Mouse (Mus musculus) spleen, adult 12 weeks (tissue): ENCODE data around the gene Itprid1.

Source experiments
- DNase-seq: peaks from one replicate; pipeline ENCODE4 v3.0.0; 2022; ENCODE audit warnings: low spot score

The Itprid1 gene

DNA sequence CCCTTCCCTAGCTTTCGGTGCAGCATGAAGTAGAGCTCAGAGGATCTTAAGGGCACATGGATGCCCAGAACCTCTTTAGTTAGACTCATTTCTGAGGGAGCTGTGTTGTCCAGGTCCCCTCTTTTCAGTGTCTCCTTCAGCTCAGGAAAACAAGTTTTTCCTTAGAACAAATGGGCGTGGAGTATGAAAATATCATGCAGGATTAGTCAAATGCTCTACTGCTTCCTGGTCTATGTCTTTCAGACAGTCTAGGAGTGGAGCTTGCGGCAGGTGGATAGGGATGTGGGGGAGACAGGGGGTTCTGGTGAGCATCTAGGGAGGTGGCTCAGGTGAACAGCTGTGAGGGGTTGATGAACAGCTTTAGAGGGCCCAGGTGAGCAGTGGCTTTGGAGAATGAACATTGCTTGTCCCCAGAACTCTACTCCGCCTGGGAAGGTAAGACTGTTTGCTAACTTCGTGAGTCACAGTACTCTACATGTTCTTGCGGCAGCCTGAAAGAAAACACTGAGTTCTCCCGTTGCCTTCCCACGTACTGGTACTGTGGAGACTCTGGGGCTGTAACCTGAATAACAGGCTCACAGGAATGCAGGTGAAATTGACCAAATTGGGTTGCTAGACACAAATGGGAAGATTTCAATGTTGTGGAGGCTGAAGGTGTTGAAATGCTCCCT, at the start of gene Itprid1:
Gene Itprid1 (plus strand): TSS at position 246 of the 671 bp plus-strand sequence.
- DNase-seq = no peak

DNA sequence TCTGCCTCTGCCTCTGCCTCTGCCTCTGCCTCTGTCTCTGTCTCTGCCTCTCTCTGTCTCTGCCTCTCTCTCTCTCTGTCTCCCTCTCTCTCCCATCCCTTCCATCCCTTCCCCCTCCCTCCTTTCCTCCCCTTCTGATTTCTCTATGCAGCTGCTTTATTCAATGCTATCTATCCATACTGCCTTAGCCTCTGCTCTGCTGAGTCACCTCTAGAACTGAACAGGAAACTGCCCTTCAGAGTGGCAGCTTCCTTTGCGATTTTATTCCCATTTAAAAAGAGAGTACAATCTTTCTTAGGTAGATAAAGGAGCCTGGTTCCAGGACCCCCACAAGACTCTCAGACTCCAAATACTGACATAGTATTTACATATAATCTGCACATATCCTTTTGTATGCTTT, 47.1 kb upstream of the Itprid1 start:
- DNase-seq = no peak

DNA sequence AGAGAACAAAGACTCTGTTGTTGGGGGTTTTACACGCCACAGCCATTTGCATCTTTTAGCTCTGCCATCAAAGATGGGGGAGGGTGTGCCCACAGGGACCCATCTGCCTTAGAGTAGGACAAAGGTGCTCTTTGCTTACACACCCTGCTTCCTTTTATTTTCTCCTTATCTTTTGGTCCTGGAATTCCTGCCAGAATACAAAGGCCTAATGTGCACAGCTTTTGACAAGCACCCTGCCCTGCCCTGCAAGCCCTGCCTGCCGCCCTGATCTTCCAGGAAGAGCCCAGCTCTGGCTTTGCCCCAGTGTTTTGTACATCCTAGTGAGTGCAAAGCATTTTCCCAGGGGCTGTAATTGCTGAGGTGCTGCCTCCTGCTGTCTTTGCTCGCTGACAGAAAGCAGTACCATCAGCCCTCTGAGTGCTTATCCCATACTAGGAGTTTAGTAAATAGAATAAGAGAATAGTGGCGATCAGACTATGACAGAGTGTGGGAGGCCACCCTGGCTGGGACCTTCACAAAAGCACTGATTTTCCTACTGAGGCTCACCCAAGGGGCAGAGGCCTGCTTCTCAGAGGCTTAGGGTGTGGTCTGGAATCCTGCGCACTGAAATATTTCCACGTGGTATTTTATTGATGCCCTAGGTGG, 44.7 kb upstream of the Itprid1 start:
- DNase-seq = no peak

DNA sequence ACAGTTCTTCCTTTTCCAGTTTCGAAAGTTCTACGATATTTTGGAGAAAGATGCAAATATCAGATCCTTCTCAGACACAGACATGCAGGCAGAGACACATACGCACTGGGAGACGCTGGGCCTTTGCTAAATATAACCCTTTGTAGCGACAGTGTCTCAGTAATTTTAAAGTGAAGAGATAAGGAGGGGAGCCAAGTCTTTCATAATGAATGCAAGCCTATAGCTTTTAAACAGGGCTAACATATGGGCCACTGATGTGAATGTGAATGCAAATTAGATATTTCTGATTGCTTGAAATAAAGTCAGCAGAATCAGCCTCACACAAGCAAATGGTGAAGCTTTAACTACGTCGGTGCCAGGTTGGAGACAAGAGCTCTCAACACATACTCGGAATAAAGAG, 44.2 kb upstream of the Itprid1 start:
- no peak for DNase-seq

DNA sequence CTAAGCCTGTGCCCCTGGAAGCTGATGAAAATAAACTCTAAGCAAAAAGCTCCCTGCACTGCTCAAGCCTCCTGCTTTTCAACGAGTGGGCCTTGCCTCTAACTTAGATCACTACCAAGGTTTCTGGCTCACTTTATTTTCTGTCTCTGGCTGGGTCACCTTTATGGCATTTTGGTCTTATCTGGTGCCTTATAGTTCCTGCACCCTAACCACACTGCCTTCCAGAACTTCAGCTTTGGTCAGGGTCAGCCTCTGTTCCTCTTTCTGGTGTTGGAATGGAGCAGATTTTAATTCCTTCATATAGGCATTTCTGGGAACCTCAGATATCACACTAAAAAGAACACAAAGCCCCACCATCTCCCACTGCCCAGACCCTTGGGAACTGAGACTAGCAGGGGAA, 34.0 kb upstream of the Itprid1 start:
- no peak for DNase-seq

DNA sequence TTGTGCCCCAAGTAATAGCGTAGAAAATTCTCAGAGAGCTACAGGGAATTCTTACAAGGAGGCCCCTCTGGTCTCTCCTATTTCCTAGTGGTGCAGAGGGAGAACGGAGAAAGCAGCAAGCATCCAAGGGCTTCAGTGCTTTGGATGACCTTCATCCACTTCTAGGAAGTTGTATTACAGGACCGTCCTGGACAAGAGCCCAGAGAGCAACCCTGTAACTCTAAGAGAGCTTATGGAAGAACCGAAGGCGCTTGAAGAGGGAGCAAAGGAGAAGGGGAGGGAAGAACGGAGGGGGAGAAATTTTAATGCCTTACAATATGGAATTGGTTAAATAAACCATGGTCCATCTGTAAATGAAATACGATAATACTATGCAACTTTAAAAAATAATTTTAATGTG, 33.3 kb upstream of the Itprid1 start:
- no peak for DNase-seq

DNA sequence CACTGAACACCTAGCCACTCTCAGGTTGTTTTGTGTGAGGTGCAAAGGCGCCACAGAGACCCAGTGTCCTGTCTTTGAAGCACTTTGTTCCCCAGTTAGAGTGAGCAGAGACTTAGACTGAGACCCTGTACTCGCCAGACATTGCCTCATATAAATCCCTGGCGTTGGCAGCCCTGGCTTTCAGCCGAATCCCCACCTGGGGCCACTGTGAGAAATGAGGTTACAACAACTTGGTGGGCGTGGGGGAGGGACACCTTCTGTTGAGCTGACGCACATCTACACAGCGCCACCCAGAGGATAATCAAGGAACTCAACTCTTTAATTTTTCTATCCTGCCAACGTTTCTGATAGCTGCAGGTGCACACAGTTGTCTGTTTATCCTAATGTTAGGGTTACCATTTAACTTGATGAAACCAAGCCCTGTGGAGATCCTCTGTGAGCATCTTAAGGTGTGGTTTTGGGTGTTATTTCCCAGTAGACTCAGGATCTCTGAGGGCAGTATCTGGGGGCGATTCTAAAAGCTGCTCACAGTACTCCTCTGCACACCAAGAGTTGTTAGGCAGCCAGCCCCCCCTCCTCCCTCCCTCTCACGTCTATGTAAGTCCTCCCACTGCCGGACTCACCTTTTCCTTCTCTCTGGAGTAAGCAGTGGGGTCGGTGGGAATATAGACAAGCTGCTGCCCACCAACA, 32.6 kb upstream of the Itprid1 start:
- DNase-seq = no peak

DNA sequence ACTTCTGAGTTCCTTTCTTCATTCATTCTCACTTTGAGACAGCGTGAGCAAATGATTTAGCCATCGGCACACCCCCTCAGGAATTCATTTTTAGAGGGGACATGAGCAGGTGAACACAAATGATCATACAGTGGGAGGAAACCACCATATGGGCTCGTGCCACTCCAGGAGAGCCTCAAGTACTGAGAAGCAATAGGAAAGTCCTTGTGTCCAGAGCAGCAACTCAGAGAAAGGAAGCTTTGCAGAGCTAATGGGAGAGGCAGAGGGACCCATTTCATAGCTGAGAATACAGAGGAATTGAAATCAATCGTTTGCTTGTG, 32.1 kb upstream of the Itprid1 start:
- no peak for DNase-seq

DNA sequence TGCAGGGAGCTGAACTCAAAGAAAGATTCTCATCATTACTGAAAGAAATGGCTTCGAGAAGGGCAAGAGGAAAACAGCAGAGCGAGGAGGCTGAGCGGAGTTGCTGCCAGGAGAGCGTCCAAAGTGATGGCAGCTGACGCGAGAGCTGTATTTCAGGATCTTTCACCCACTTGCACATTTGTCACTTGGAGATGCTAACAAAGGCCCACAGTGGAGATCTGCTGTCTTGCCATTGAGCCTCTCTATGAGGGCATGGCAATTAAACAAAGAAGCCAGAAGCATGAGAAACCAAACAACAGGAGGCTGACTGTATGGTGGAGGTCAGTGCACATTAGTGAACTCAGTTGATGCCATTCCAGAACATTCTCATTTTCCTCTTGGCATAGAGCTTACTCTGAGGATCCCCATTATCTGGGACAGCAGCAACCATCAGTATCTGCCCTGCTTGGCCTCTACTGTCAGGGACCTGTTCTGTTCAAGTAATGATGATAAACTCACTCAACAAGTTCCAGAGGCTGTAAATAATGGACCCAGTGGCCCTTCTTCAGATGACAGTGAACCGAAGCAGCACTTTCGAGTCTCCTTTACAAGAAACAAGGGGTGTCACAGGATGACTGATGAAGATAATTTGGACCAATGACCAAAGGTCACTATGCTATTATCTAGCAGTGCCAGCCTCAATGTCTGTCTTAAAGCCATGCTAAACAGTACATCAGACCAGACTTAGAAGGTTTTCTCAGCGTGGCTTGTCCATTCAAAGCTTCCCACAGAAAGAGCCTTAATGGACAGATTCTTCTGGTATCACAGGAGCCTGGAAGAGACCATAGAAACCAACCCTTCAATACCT, 31.2 kb upstream of the Itprid1 start:
- DNase-seq = no peak

DNA sequence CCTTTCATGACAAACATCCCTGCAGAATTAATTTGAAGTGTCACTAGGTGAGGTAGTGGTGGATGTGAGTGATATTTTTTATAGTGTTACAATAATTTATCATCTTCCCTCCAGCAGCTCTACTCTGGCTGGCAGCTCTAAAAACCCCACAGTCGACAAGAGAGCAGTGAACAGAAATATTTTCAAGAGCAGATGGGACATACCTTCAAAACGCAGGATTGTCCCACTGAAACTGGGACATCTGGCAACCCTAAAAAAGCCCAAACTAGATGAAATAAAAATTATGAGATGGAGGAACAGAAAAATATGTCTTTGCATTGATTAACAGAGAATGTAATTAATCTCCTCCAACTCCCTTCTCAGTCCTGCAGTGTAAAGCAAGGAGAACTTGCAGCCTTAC, 30.2 kb upstream of the Itprid1 start:
- no peak for DNase-seq

DNA sequence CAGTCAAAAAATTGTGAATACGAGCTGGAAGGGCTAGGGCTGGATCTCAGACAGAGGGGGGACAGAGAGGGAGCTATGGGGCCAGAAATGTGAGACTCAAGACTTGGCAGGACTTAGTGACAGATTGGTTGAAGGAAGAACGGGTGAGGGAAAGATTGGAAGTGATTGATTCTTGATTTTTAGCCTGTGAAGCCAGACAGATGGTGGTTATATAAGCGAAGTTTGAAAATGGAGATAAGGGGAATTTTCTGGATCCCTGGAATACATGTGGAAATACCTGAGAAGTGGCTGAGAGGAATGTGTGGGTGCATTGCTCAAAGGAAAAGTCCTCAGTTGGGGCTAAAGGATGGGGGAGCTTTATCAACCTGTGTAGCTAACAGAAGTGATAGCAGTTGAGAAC, 28.0 kb upstream of the Itprid1 start:
- no peak for DNase-seq

DNA sequence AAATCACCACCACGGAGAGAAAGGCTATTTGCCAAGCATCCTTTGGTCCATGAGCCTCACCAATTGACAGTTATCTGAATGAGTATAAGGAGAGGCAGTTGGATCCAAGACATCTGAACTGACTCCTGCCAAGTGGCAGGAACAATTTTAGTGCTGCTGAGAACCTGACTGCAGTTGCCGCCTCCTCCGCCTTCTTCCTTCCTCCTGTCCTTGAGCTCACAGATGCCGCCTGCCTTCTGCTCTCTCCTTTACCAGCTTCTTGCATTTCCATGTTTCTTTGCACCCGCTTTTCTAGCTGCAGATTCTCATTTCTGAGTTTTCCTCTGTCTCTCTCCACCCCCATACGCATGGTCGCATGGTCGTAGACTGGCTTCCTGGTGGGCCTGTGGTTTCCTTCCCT, 25.5 kb upstream of the Itprid1 start:
- DNase-seq = no peak

DNA sequence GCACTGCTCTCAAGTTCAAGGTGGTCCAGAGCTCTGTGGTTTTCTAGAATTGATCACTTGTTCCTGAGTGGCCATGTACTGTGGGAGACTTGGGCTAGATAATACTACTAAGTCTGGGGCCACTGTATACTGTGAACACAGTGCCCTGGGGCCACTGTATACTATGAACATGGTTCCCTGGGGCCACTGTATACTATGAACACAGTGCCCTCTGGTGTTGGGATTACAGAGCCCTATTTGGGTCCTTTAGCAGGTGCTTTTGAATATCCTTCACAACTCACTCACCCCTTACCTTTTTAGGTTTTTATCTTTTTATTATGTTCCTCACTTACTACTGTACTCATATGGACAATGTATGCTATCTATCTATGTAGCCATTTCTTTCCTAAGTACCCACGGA, 24.3 kb upstream of the Itprid1 start:
- no peak for DNase-seq

DNA sequence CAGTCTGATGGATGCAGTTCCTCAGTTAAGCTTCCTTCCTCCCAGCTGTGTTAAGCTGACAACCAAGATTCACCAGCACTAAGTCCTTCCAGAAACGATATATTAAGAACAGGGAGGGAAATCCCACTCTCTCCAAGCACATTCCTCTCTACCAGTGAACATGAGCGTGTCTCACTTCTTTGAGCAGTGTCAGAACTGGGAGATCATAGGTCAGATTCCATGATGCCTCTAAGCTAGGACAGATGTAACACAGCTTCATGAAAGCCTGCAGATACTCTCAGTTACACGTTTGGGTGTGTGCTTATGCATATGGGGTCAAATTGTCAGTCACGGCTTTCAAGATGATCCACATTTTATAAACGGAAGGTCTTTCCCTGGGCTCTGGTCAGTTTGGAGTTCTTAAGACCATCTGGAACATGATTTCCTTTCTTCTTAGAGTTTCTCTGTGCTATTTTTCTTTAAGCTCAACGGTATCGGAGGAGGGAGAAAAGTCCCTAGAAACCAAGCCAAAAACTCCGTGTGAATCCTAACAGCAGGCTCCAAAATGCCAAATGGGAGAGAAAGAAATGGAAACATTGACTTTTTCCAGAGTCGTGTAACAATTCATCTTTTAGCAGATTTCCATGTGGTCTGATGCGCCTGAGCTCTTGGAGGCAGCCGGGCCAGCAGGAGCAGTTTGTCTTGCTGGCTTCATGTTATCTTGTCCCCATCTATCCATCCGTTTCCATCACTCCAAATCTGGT, 22.3 kb upstream of the Itprid1 start:
- no peak for DNase-seq

DNA sequence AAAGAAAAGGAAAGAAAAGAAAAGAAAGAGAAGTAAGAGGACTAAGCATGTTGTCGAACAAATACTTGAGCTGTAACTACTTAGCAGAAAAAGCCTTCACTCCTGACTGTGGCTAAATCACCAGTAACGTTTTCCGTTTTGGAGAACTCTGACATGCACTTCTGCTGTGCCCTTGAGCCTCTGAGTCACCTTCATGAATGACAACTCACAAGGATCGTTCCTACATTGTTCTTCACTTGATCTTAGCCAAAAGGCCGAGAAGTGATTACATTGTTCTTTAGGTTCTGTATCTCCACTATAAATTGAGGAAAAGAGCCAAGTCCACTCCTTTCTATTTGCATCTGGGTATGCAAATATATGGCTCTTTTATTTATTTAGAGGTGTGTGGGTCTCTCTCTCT, 19.8 kb upstream of the Itprid1 start:
- DNase-seq = no peak

DNA sequence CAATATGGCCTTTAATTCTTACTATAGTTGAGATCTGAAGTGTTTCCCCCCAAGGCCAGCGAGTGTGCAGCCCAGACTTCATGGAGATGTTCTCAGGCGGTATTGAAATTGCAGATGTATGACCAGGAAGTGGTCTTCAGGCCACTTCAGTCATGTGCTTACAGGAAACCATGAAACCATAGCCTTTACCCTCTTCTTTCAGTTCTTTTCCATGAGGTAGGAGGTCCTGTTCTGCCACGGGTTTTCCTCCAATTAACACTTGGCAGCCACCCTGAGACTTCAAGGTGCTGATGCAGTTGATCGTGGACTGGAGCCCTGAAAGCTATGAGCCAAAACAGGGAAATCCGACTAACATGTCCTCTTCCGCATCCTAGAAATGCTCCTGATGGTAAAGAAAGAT, 7.0 kb upstream of the Itprid1 start:
- no peak for DNase-seq

DNA sequence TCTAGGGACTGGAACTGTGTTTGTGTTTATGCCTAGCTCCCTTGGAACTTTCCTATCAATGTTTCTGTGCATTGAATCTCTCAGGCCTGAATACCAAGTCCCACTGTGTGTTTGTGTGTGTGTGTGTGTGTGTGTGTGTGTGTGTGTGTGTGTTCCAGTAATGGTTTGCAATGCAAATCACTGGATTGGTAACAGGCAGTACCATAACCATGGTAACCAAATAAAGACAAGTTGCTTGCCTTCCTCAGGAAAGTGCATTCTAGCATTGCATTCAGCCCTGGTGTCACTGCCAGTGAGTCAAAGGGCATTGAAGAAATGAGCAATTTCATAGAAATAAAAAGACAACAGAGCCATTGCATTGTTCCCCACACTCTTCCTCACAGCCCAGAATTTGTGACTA, 15.9 kb downstream of the Itprid1 start:
- no peak for DNase-seq

DNA sequence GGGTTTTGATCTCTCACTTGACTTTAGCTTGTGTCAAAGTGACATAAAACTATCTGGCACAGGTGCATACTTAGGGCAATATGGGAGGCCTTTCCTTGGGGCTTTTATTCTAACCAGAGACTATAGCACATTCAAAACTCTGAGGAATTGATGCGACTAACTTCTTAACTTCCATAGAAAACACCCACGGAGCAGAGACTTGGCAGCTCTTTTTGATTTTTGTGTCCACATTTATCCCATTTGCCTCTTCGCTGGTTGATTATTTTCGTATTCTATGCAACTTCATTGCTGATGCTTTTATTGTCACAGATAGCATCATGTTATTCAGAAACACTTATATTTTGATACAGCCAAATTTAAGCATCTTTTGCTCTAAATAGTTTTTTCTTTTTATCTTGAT, 19.4 kb downstream of the Itprid1 start:
- DNase-seq = no peak

DNA sequence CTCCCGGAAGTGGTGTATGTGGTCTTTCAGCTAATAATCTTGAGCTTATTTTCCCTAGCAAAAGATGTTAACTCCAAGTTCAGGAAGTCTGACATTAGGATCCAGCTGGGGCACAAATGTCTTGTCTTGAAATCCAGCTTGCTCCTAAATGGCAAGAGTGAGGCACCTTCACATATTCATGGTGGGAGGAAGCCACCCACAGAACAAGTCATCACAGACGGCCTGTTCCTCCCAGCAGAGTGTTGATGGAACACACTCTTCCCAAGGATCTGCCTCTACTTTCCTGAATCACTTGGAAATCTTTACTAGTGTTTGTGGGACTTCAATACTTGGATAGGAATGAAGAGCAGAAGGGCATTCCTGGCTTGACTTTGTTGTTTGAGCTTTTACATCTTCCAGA, 28.5 kb downstream of the Itprid1 start:
- DNase-seq = no peak

DNA sequence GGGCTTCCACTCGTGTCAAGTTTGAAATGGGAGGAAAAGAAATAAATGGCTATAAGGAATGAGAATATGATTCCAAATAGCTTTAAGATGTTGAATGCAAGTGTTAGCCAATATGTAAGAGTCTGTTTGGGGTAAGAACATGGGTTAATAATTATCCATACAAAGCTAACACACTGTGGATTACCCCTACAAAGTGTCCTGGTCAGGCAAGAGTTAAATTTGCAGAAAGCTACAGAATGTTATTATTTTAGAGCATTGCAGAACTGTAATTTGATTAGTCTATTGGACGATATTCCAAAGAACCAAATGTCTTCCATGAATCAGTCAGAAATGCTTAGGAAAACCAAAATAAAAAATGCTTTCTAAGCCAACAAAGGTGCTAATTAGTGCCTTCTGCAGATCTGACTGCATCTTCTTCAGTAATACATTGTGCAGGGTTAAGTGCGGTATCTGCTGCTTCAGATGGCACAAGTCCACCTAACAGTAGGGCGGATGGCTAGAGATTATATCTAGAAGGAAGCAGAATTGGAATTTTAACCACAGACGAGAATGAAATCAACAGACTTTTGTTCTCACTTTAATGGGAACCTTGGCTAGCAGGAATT, 42.8 kb downstream of the Itprid1 start:
- DNase-seq = no peak

DNA sequence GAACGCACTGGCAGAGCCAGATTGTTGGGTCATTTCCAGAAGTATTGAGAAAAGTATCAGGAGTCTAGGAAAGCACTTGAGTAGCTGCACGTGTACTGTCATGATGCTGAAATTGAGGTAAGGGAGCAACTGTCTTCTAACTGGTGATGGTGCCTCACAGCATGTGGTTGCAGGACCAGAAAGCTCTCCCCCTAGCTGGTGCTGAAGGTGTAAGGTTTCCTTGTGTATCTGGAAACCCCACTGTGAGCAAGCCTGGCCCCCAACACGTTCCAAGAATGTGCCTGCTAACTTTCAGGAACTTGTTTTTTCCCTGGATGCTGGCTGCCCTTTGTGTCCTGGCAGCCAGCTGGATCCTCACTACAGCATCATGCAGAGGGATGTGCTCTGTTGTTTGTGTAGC, 44.2 kb downstream of the Itprid1 start:
- DNase-seq = no peak

DNA sequence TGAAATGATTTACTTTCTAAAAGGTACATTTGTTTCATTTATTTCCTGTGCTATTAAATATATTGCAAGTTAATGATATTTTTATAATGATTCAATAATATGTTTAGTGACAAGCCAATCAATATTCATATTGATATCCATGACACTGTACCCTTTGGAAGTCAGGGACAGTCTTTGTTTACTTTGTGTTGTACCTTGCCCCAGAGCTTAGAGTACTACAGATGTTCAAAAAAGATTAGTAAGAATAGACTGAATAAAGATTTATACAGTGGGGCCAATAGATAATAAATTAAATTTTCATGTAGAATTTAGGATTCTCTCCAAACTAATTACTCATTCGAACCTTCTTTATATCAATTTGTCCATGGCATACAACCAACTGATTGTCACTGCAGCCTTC, 50.9 kb downstream of the Itprid1 start:
- DNase-seq = no peak
